Mouse (Mus musculus) stomach, embryonic 16.5 days (tissue): Measurements from ENCODE around the gene Npy1r. TPM values are rescaled to one million over a fixed set of nuclear protein-coding genes. Genes with fewer than 3 reads are reported as not detected.

Experiments
- polyA plus RNA-seq: library from polyadenylated mRNA; unstranded; fragments of >200 nt; fragmentation: Nextera tagmentation; extraction: Ambion mirVana; gene quantifications from 2 replicates; pipeline ENCODE4 v1.2.1, GENCODE M21; 2015

The Npy1r gene
- polyA plus RNA-seq, 1 experiment from 2014 or later, result 1.2 TPM

Other genes starting within 250 kb of the Npy1r start
- 10.4 and 12.3 TPM in 2 replicates for gene Tma16, start 210.7 kb upstream of the Npy1r start, polyA plus RNA-seq
- not detected in 2 replicates for gene Tktl2, start 185.4 kb upstream of the Npy1r start, polyA plus RNA-seq
- gene Npy5r, start 9.1 kb upstream of the Npy1r start, polyA plus RNA-seq, result 0.08 and 0.12 TPM in 2 replicates
- gene Naf1, start 163.0 kb downstream of the Npy1r start, polyA plus RNA-seq, result 1.7 and 1.9 TPM in 2 replicates